Mouse (Mus musculus) liver, embryonic 13.5 days (tissue): Measurements from ENCODE around the gene Arhgap21. TPM values are rescaled to one million over a fixed set of nuclear protein-coding genes. Genes with fewer than 3 reads are reported as not detected.
A peak's percentile ranks its signal among the peaks of the same experiment; 100 is the strongest.

ENCODE experiments used
- ATAC-seq: fragments of 200-750 bp; cut with Nextera tagmentation; 2 replicates; pipeline ENCODE4 v1.8.0; 2017; ENCODE audit warnings: low read depth, mild to moderate bottlenecking, moderate number of reproducible peaks, moderate library complexity
- DNase-seq: peaks from one replicate; pipeline ENCODE4 v3.0.0; 2022
- H3K27ac ChIP-seq: fragments of 300-500 bp; sonication (generic); 2 replicates; pipeline ENCODE4 v1.5.1; 2015; ENCODE audit warnings: moderate library complexity, mild to moderate bottlenecking, inconsistent platforms
- H3K27me3 ChIP-seq: fragments of 300-500 bp; sonication (generic); 2 replicates; pipeline ENCODE4 v1.6.1; 2015; ENCODE audit warnings: mild to moderate bottlenecking, inconsistent platforms
- H3K36me3 ChIP-seq: fragments of 300-500 bp; sonication (generic); 2 replicates; pipeline ENCODE4 v1.6.1; 2015; ENCODE audit warnings: mild to moderate bottlenecking, inconsistent platforms
- H3K4me1 ChIP-seq: fragments of 300-500 bp; sonication (generic); replicated peaks from 2 replicates; pipeline ENCODE4 v1.6.1; 2015; ENCODE audit warnings: inconsistent platforms
- H3K4me2 ChIP-seq: fragments of 300-500 bp; sonication (generic); 2 replicates; pipeline ENCODE4 v1.6.1; 2015; ENCODE audit warnings: inconsistent platforms, mild to moderate bottlenecking, moderate library complexity
- H3K4me3 ChIP-seq: fragments of 300-500 bp; sonication (generic); replicated peaks from 2 replicates; pipeline ENCODE4 v1.5.1; 2015; ENCODE audit warnings: mild to moderate bottlenecking, inconsistent platforms
- H3K9ac ChIP-seq: fragments of 300-500 bp; sonication (generic); 2 replicates; pipeline ENCODE4 v1.6.1; 2015; ENCODE audit warnings: mild to moderate bottlenecking, inconsistent platforms
- H3K9me3 ChIP-seq: fragments of 300-500 bp; sonication (generic); replicated peaks from 2 replicates; pipeline ENCODE4 v1.6.1; 2016; ENCODE audit warnings: inconsistent platforms
- WGBS: fragments of 180-500 bp; shearing (Covaris S2); methylation state at CpG from one replicate; pipeline ENCODE4 v1.1.7; 2015; ENCODE audit not compliant: insufficient replicate concordance; 5-methylcytosine and 5-hydroxymethylcytosine counted together
- polyA plus RNA-seq: library from polyadenylated mRNA; unstranded; fragments of >200 nt; fragmentation: Nextera tagmentation; extraction: Ambion mirVana; gene quantifications from 2 replicates; pipeline ENCODE4 v1.2.1, GENCODE M21; 2015

Arhgap21 gene
- 6.7 and 6.9 TPM in 2 replicates for polyA plus RNA-seq

DNA sequence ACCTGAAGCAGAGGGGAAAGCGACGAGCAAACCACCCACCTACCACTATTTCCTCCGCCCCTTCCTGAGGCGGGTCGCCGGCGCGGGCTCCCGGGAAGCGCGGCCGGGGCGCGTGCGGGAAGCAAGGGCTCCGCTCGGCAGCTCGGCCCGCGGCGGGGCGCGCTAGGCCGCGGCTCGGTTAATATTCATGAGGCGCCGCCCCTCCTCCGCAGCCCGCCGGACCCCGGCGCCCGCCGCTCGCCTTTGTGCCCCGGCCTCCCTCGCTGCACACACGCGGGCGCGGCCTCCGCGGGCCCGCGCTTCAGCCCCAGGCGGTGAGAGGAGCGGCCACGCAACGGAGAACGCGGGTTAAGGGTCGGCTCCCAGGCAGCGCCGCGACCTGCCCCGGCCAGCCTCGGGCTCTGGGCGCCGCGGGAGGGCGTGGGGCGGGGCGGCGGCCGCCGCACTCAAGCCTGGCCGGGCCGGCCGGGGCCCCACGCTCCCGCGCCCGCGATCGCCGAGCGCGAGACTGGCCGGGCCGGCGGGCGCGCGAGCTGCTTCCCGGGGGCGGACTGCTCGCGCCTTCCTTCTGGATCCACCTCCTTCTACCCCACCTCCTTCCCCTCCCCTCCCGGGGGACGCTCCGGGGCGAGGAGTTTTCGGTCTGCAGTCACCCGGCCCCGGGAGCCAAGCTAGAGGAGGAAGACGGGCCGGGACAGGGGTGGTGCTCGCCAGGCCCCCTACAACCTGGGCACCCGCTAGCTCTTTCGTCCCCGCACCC lies at the start of gene Arhgap21:
Gene Arhgap21 (minus strand): TSS at position 441 of the 760 bp plus-strand sequence.
- H3K27ac ChIP-seq, result peak within 1 kb of the TSS; percentile 99
- H3K4me3 ChIP-seq, result peak within 1 kb of the TSS; percentile 96
- no peaks in the 10 kb centered on the region for H3K9me3 ChIP-seq
- H3K4me1 ChIP-seq, result peaks cover 42% of the 10 kb centered on the region
- H3K9ac ChIP-seq, result peak within 1 kb of the TSS; percentile 99
- H3K4me2 ChIP-seq, result peak within 1 kb of the TSS; percentile 84
- under 1% methylated on average over 86 of the region's 102 CpGs for WGBS
- no peaks in the 10 kb centered on the region for H3K27me3 ChIP-seq
- DNase-seq, result peak; percentile 38
- ATAC-seq, result peak; percentile 45
- no peaks in the 10 kb centered on the region for H3K36me3 ChIP-seq

DNA sequence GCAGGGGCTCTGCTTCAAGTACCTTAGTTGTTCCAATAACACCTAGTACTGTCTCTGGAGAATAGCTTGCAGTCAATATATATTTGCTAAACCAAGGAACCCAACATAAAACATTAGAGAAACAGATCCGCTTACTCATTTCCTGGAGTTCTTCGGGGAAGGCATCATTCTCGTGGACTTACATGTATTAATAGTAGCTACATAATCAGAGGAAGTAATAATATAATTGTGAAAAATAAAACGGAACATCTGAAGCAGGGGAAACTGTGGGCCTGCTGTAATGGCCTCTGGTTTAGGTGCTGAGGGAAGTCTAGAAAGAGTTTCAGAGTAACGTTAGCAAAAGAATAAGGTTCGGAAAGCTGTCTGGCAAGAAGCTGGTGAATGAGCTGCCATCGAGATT lies 47.9 kb upstream of the Arhgap21 start:
- no peak overlapping the region for H3K4me2 ChIP-seq
- no peaks in the 10 kb centered on the region for H3K4me1 ChIP-seq
- 62% methylated on average over 7 of the region's 7 CpGs for WGBS
- ATAC-seq (no peak), DNase-seq (no peak)
- H3K4me3 ChIP-seq, result no peak overlapping the region
- H3K27me3 ChIP-seq, result no peaks in the 10 kb centered on the region
- no peaks in the 10 kb centered on the region for H3K9me3 ChIP-seq
- H3K27ac ChIP-seq, result no peak overlapping the region
- no peak overlapping the region for H3K9ac ChIP-seq
- H3K36me3 ChIP-seq, result no peaks in the 10 kb centered on the region

DNA sequence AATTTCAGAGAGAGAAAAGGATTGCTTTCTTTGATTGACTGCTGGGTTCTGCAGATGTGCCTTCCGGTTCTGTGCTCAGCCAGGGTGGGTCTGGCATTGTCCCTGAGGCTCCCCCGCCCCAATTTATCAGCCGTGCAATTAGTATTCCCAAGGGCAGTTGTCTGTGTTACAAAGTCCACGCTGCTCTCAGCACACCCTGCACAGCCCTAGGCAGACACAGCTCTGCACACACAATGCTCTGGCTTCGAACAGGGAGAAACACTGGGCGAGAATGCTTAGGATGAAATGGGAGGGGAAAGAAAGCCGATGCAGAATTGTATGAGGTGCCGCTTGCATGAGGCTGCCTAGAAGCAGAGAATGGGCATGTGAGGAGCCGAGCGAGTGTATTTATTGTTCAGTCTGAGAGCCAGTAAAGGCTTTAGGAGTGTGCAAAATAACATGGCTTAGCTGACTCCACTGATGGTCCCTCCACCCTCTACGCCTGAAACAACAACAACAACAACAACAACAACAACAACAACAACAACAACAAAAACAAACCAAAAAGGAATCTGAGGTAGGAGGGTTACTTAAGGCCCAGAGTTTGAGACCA lies 42.2 kb upstream of the Arhgap21 start:
- ATAC-seq, result no peak

DNA sequence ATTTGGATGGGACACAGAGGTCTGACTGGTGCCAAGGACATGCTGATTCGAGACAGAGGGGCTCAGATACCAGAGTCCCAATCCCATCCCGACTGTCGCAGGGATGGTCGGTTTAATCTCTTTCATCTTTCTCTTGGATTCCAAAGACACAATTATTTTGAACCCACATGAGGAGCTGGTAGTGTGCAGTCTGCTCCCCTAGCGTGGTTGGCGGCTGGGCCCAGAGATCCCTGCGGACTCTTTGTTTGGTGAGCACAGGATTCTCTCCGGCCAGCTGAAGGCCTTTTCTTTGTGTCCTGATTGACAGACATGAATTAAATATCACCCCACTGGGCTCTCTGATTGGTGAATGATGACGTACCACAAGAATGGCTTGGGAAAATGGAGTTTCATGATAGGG lies 41.5 kb upstream of the Arhgap21 start:
- no peaks in the 10 kb centered on the region for H3K4me1 ChIP-seq
- H3K9ac ChIP-seq, result no peak overlapping the region
- no peak overlapping the region for H3K4me3 ChIP-seq
- WGBS, result 65% methylated on average over 9 of the region's 9 CpGs
- H3K9me3 ChIP-seq, result no peaks in the 10 kb centered on the region
- no peak overlapping the region for H3K4me2 ChIP-seq
- H3K27ac ChIP-seq, result no peak overlapping the region
- H3K27me3 ChIP-seq, result no peaks in the 10 kb centered on the region
- ATAC-seq (no peak), DNase-seq (no peak)
- no peaks in the 10 kb centered on the region for H3K36me3 ChIP-seq

More for the DNA sequence above, 42.2 kb upstream of the Arhgap21 start:
- no peak overlapping the region for H3K4me3 ChIP-seq
- H3K27ac ChIP-seq, result no peak overlapping the region
- DNase-seq, result no peak
- WGBS, result 66% methylated on average over 11 of the region's 11 CpGs
- no peaks in the 10 kb centered on the region for H3K4me1 ChIP-seq
- H3K9me3 ChIP-seq, result no peaks in the 10 kb centered on the region
- no peak overlapping the region for H3K9ac ChIP-seq
- no peaks in the 10 kb centered on the region for H3K27me3 ChIP-seq
- no peak overlapping the region for H3K4me2 ChIP-seq
- H3K36me3 ChIP-seq, result no peaks in the 10 kb centered on the region

DNA sequence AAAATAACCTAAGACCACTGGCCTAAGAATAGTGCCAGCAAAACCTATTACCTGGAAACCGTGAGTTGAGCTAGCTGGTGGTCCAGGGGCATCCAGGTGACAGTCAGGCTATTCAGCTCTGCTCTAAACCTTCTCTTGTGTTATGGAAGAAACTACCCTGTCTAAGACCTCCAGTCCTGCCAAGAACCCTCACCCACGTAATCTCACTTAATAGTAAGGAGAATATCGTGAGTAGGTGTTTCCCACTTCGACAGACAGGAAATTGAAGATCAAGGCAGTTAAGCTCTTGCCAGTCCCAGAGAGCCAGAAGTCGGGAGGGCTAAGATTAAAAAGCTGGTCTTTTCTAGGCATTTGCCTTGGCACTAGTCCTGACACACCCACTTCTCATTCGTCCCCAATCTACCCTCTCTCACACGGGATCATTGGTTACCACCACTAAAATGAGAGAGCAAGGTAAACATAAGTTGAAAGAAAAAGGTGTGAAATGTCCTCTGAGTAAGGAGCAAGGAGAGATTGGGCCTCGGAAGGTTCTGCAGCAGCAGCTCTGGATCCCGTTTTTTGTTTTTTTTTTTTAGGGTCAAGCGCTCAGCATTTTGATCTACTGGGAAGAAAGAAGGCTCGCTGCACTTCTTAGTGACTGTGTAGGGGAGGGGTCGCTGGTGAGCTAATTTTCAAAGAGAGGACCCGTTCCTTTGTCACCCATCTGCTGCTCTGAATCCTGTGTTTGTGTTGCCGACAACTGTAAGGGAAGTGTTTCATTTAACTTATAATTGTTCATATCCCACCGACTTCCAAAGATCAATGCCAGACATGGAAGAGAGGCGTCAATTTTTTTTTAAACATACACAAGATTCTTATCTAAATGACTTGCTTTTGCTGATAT lies 40.8 kb upstream of the Arhgap21 start:
- ATAC-seq (no peak), DNase-seq (no peak)
- Histone ChIP-seq H3K4me3 (no peak overlapping the region), H3K36me3 (no peaks in the 10 kb centered on the region), H3K9ac (no peak overlapping the region), H3K4me2 (no peak overlapping the region), H3K4me1 (no peaks in the 10 kb centered on the region), H3K9me3 (no peaks in the 10 kb centered on the region), H3K27me3 (no peaks in the 10 kb centered on the region), H3K27ac (no peak overlapping the region)
- 42% methylated on average over 16 of the region's 16 CpGs for WGBS

DNA sequence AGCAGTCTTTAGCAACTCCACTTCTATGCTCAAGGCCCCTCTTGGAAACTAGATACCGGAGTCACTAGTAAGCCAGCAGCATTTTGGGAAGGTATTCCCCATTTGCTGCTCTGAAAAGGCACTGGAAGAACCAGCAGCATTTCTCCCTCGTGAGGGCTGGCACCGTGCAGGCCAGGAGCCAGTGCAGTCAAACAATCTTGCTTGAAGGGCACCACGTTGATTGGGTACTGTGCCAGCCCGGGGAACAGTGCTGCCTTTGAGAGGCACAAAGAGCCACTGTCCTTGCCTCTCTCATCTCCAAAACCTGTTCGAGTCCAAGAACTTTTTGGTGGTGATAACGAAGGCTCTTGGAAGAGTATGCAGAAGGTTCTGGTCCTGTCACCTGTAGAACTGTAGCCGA lies 33.9 kb upstream of the Arhgap21 start:
- Histone ChIP-seq H3K27me3 (no peaks in the 10 kb centered on the region), H3K4me2 (no peak overlapping the region), H3K27ac (no peak overlapping the region), H3K4me3 (no peak overlapping the region), H3K4me1 (no peaks in the 10 kb centered on the region), H3K9ac (no peak overlapping the region), H3K9me3 (no peaks in the 10 kb centered on the region), H3K36me3 (no peaks in the 10 kb centered on the region)
- 67% methylated on average over 8 of the region's 8 CpGs for WGBS
- ATAC-seq (no peak), DNase-seq (no peak)

DNA sequence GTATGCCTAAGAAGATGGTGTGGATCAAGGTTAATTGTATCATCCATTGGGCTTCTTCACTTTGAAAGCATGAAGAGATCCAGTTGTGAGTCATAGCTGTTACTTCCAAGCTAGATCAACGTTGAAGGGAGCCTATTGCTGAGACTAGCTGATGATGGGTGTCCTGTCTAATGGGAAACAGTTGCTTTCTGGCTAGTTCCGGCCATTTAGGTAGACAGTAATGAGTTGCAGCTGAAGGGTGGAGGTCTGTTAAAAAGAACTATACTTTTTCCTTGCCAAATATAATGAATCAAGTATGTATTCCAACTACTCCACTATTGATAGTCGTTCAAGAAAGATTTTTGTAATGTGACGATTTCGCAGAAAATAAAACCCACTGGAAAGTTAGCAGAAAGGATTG lies 32.5 kb upstream of the Arhgap21 start:
- no peak overlapping the region for H3K4me3 ChIP-seq
- no peak overlapping the region for H3K4me2 ChIP-seq
- no peak for DNase-seq
- H3K9me3 ChIP-seq, result no peaks in the 10 kb centered on the region
- no peak overlapping the region for H3K9ac ChIP-seq
- H3K36me3 ChIP-seq, result no peaks in the 10 kb centered on the region
- ATAC-seq, result no peak
- WGBS, result 65% methylated on average over 5 of the region's 5 CpGs
- no peaks in the 10 kb centered on the region for H3K27me3 ChIP-seq
- H3K4me1 ChIP-seq, result no peaks in the 10 kb centered on the region
- no peak overlapping the region for H3K27ac ChIP-seq

DNA sequence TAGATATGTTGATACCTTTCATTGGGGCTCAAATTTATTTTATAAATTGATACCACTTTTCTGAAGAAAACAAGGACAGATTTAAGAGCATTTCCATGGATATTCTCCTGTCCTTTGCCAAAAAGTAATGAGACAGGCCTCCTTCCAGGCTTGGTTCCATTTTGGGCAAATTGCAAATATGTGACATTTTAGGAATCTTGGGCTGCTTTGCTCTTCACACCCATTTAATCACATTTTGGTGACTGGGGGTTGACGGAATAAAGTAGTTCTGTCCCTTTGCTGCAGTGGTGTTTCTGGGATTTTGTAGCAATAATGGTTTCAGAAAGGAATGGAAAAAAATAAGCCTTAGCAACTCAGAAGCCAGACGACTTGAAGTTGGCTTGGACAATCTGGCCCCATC lies 26.9 kb upstream of the Arhgap21 start:
- WGBS, result 62% methylated on average over 2 of the region's 2 CpGs
- no peak overlapping the region for H3K9ac ChIP-seq
- H3K9me3 ChIP-seq, result no peaks in the 10 kb centered on the region
- H3K36me3 ChIP-seq, result no peaks in the 10 kb centered on the region
- H3K4me1 ChIP-seq, result no peaks in the 10 kb centered on the region
- H3K27ac ChIP-seq, result no peak overlapping the region
- H3K4me2 ChIP-seq, result no peak overlapping the region
- no peak for DNase-seq
- H3K27me3 ChIP-seq, result no peaks in the 10 kb centered on the region
- ATAC-seq, result no peak
- H3K4me3 ChIP-seq, result no peak overlapping the region

DNA sequence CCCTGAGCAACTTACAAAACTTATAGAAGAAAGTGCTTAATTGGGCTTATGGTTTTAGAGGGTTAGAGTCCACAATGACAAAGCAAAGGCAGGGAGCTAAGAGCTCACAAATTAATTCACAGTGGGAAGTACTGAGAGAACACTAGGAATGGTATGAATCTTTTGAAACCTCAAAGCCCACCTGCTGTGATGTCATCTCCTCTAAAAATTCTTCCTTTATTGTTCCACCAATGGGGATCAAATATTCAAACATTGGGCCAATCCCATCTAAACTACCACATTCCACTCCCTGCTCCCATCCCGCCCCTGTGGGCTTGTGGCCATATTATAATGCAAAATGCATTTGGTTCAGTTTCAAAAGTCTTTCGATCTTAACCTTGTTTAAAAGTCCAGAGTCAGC lies 22.8 kb upstream of the Arhgap21 start:
- Histone ChIP-seq H3K4me3 (no peak overlapping the region), H3K4me1 (no peaks in the 10 kb centered on the region), H3K36me3 (no peaks in the 10 kb centered on the region), H3K27ac (no peak overlapping the region), H3K27me3 (no peaks in the 10 kb centered on the region), H3K9ac (no peak overlapping the region), H3K4me2 (no peak overlapping the region), H3K9me3 (no peaks in the 10 kb centered on the region)
- ATAC-seq, result no peak
- 83% methylated on average over 2 of the region's 2 CpGs for WGBS
- no peak for DNase-seq

DNA sequence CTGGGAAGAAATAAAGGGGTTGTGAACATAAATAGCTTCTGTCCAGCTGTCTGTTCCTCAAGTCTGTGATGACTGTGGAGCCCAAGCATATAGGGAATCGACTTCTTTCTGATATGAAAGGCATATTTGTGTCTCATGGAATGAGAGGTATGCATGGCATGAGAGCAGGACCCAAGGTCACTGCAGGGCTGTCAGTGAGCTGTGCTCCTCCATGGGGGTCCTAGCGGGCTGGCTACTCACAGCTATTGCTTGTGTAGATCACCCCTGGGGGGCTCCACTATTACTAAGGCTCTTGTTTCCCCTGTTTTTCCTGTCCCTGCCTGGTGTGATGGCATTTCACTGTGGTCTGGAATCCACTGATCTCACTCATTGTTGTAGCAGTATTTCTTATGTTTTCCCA lies 22.2 kb upstream of the Arhgap21 start:
- Histone ChIP-seq H3K9me3 (no peaks in the 10 kb centered on the region), H3K4me3 (no peak overlapping the region), H3K4me1 (no peaks in the 10 kb centered on the region), H3K9ac (no peak overlapping the region), H3K4me2 (no peak overlapping the region), H3K36me3 (no peaks in the 10 kb centered on the region), H3K27me3 (no peaks in the 10 kb centered on the region), H3K27ac (no peak overlapping the region)
- DNase-seq (no peak), ATAC-seq (no peak)
- 58% methylated on average over 2 of the region's 2 CpGs for WGBS

DNA sequence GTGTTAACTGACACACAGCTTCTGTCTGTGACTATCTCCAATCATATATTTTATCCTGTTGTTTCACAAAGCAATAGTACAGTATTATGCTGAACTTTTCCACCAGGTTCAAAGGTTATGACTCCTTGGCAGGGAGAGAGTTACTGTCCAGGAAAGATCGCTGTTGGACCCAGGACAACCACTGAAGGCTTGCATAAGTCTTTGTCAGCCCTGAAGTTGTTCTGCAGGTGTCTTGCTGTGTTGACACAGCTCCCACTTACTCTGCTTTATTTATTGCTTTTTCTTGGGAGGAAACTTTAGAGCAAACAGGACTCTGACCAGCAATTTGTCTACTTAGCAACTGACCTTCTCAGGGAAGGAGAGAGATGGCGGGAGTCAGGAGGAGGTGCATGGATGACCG lies 21.4 kb upstream of the Arhgap21 start:
- no peak for ATAC-seq

More for the DNA sequence above, 21.4 kb upstream of the Arhgap21 start:
- 89% methylated on average over 3 of the region's 3 CpGs for WGBS
- H3K4me2 ChIP-seq, result no peak overlapping the region
- H3K27ac ChIP-seq, result no peak overlapping the region
- H3K4me1 ChIP-seq, result no peaks in the 10 kb centered on the region
- no peaks in the 10 kb centered on the region for H3K36me3 ChIP-seq
- no peak for DNase-seq
- H3K4me3 ChIP-seq, result no peak overlapping the region
- no peaks in the 10 kb centered on the region for H3K9me3 ChIP-seq
- H3K9ac ChIP-seq, result no peak overlapping the region
- H3K27me3 ChIP-seq, result no peaks in the 10 kb centered on the region
